In the genomic region with DNA sequence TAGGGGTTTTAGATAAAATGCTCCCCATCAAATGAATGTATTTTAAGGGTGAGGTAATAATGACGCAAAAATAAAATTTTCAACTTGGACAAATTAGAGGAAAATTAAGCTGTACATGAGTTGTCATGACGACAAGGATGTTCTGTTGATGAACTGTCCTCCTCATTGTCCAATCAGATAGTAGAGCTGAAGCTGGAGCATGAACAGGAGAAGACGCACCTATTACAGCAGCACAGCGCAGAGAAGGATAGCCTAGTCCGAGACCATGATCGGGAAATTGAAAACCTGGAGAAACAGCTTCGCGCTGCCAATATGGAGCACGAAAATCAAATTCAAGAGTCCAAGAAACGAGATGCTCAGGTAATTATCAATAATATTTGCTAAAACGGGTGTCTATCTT, we compare ENCODE assay signal across 14 mouse cellular contexts.
A peak's percentile ranks its signal among the peaks of the same experiment; 100 is the strongest.
DNase-seq lines count a peak whose midpoint lies in the region; ATAC-seq and TF ChIP-seq lines count a peak whose summit lies in the region.
"Had no signal": no experiment of that assay in that cellular context is flagged by ENCODE, and none has a peak within 500 bp of the region (broad histone marks: within the 10 kb centered on the region; RNA-seq: fewer than 3 reads in every experiment).

No protein-coding gene starts in this region.

- no peaks in the 10 kb centered on the region for H3K27me3 ChIP-seq in forebrain, embryonic 16.5 days (replicated peaks; ENCODE audit: control insufficient read depth, insufficient read depth, low read length)
- H3K27me3 ChIP-seq in midbrain, embryonic 14.5 days (ENCODE audit: control insufficient read depth, insufficient read depth, low read length): no peaks in the 10 kb centered on the region
- H3K27me3 ChIP-seq in heart, embryonic 10.5 days (ENCODE audit: insufficient read depth, poor library complexity, severe bottlenecking): no peaks in the 10 kb centered on the region
- H3K27me3 ChIP-seq: heart, embryonic 12.5 days; intestine, embryonic 15.5 days; kidney, embryonic 15.5 days; liver, embryonic 12.5 days; lung, embryonic 15.5 days had no signal

- H3K4me3 ChIP-seq in forebrain, embryonic 16.5 days (replicated peaks; ENCODE audit: low read length): peak overlapping the region; percentile 4
- H3K4me3 ChIP-seq in midbrain, embryonic 14.5 days (replicated peaks; ENCODE audit: low read depth, low read length): peak overlapping the region; percentile 32
- H3K4me3 ChIP-seq in heart, embryonic 10.5 days: no peak overlapping the region
- H3K4me3 ChIP-seq: erythroblast, embryonic 14.5 days; heart, embryonic 12.5 days; intestine, embryonic 15.5 days; kidney, embryonic 15.5 days; limb, embryonic 10.5 days; liver, embryonic 12.5 days; lung, embryonic 15.5 days had no signal

- no peak overlapping the region for H3K4me2 ChIP-seq in forebrain, embryonic 16.5 days (ENCODE audit: low read length)
- peak overlapping the region; percentile 27 for H3K4me2 ChIP-seq in midbrain, embryonic 14.5 days (ENCODE audit: low read length)
- H3K4me2 ChIP-seq: heart, embryonic 12.5 days; intestine, embryonic 15.5 days; kidney, embryonic 15.5 days; liver, embryonic 12.5 days; lung, embryonic 15.5 days had no signal

- H3K36me3 ChIP-seq in forebrain, embryonic 16.5 days (ENCODE audit: control insufficient read depth, insufficient read depth): no peaks in the 10 kb centered on the region
- H3K36me3 ChIP-seq in midbrain, embryonic 14.5 days (ENCODE audit: control insufficient read depth, insufficient read depth, low read length): no peaks in the 10 kb centered on the region
- no peaks in the 10 kb centered on the region for H3K36me3 ChIP-seq in heart, embryonic 10.5 days
- H3K36me3 ChIP-seq: heart, embryonic 12.5 days; intestine, embryonic 15.5 days; kidney, embryonic 15.5 days; limb, embryonic 10.5 days; liver, embryonic 12.5 days; lung, embryonic 15.5 days had no signal

- no peak for TF ChIP-seq POLR2A in brain, embryonic 14.5 days (IDR thresholded peaks at IDR 0.05; ENCODE audit: borderline replicate concordance, extremely low read depth, insufficient read depth, insufficient read length, poor library complexity, severe bottlenecking)

- H3K4me1 ChIP-seq in forebrain, embryonic 16.5 days (replicated peaks; ENCODE audit: control insufficient read depth, insufficient read depth, low read length): peaks cover 7% of the 10 kb centered on the region; the same call in 1 of the 2 replicates
- no peaks in the 10 kb centered on the region for H3K4me1 ChIP-seq in midbrain, embryonic 14.5 days (ENCODE audit: control insufficient read depth, insufficient read depth, low read length)
- no peaks in the 10 kb centered on the region for H3K4me1 ChIP-seq in heart, embryonic 10.5 days
- H3K4me1 ChIP-seq: heart, embryonic 12.5 days; intestine, embryonic 15.5 days; kidney, embryonic 15.5 days; liver, embryonic 12.5 days; lung, embryonic 15.5 days had no signal

- 72% methylated on average over 11 of the region's 11 CpGs for WGBS in forebrain, embryonic 16.5 days
- 53% methylated on average over 11 of the region's 11 CpGs for WGBS in midbrain, embryonic 14.5 days
- WGBS in heart, embryonic 10.5 days: 89% methylated on average over 11 of the region's 11 CpGs

- H3K9me3 ChIP-seq in forebrain, embryonic 16.5 days (ENCODE audit: control insufficient read depth, low read length): no peaks in the 10 kb centered on the region
- no peaks in the 10 kb centered on the region for H3K9me3 ChIP-seq in midbrain, embryonic 14.5 days (ENCODE audit: control insufficient read depth, low read length)
- H3K9me3 ChIP-seq in heart, embryonic 10.5 days: no peaks in the 10 kb centered on the region
- H3K9me3 ChIP-seq: heart, embryonic 12.5 days; intestine, embryonic 15.5 days; kidney, embryonic 15.5 days; limb, embryonic 10.5 days; liver, embryonic 12.5 days; lung, embryonic 15.5 days had no signal

- no peak overlapping the region for H3K27ac ChIP-seq in forebrain, embryonic 16.5 days (ENCODE audit: low read length)
- H3K27ac ChIP-seq in midbrain, embryonic 14.5 days (replicated peaks; ENCODE audit: low read depth, low read length): peak overlapping the region; percentile 73
- no peak overlapping the region for H3K27ac ChIP-seq in heart, embryonic 10.5 days
- H3K27ac ChIP-seq: intestine, embryonic 15.5 days; kidney, embryonic 15.5 days; liver, embryonic 12.5 days; lung, embryonic 15.5 days had no signal

- no peak for TF ChIP-seq CTCF in brain, embryonic 14.5 days (IDR thresholded peaks at IDR 0.05; ENCODE audit: borderline replicate concordance, extremely low read depth, insufficient read depth, insufficient read length)

- no peak for ATAC-seq in forebrain, embryonic 16.5 days
- peak; percentile 60; the same call in 1 of the 2 replicates for ATAC-seq in midbrain, embryonic 14.5 days (ENCODE audit: low FRiP score, low TSS enrichment)
- ATAC-seq: intestine, embryonic 15.5 days; liver, embryonic 12.5 days had no signal

- H3K9ac ChIP-seq in forebrain, embryonic 16.5 days (replicated peaks; ENCODE audit: low read depth, low read length): no peak overlapping the region
- peak overlapping the region; percentile 39 for H3K9ac ChIP-seq in midbrain, embryonic 14.5 days (replicated peaks; ENCODE audit: low read length)
- H3K9ac ChIP-seq: heart, embryonic 12.5 days; intestine, embryonic 15.5 days; kidney, embryonic 15.5 days; liver, embryonic 12.5 days; lung, embryonic 15.5 days had no signal

- DNase-seq in brain, adult 2 months (ENCODE audit: low read depth, low spot score): peak; percentile 63
- peak; percentile 76 for DNase-seq in brain, embryonic 14.5 days (ENCODE audit: low read depth)
- peak; percentile 64 for DNase-seq in midbrain, embryonic 14.5 days
- no peak for DNase-seq in heart, embryonic 10.5 days (ENCODE audit: low spot score)
- no peak for DNase-seq in embryo, embryonic 9.5 days (ENCODE audit: extremely low spot score)
- no peak for DNase-seq in embryo, embryonic 11 days

Comparison
In these comparisons a context has a peak if more than half of its experiments do, and no peak if none do; other contexts are left out.
1. DNase-seq: peak in brain, adult 2 months (single experiment), brain, embryonic 14.5 days (single experiment) and midbrain, embryonic 14.5 days (single experiment); none in heart, embryonic 10.5 days (single experiment), embryo, embryonic 9.5 days (single experiment) and embryo, embryonic 11 days (single experiment).